Mouse (Mus musculus) cerebellum, adult 2 months (tissue): ENCODE measurements at regions not wholly inside any gene's neighbourhood (a gene's known extent, or its start where the extent isn't known, plus 50 kb on each side); places are given as distances from the start of the nearest gene placed in this dataset.

Experiments
- CTCF ChIP-seq: fragments of 200-500 bp; IDR thresholded peaks from 2 replicates; pipeline ENCODE4 v1.5.1; 2011; ENCODE audit warnings: low read depth, mild to moderate bottlenecking, control low read depth, low read length, moderate library complexity, borderline replicate concordance; ENCODE audit not compliant: insufficient read depth
- POLR2A ChIP-seq: fragments of 200-500 bp; IDR thresholded peaks from 2 replicates; pipeline ENCODE4 v1.6.1; 2011; ENCODE audit warnings: low read length, control low read depth, borderline replicate concordance; ENCODE audit not compliant: insufficient read depth

DNA sequence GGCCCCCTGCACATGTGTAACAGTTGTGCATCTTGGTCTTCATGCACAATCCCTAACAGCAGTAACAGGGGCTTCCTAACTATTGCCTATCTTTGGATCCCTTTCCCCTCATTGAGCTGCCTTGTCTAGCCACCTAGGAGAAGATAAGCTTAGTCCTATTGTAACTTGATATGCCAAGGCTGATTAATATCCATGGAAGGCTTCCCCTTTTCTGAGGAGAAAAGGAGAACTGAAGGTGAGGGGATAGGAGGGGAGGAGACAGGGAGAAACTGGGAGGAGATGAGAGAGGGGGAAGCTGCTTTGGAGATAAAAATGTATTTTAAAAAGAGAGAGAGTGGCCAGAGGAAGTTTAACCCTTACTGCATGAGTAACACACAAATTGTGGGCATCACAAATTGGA lies 89.0 kb upstream of the Arhgap18 start:
- TF ChIP-seq CTCF (no peak), POLR2A (no peak)
